Mouse (Mus musculus): Measurements from ENCODE around the gene Rmdn3. TPM values are rescaled to one million over a fixed set of nuclear protein-coding genes. Genes with fewer than 3 reads are reported as not detected.

Gene Rmdn3
- polyA plus RNA-seq, 1 experiment from 2014 or later: 185 TPM

DNA sequence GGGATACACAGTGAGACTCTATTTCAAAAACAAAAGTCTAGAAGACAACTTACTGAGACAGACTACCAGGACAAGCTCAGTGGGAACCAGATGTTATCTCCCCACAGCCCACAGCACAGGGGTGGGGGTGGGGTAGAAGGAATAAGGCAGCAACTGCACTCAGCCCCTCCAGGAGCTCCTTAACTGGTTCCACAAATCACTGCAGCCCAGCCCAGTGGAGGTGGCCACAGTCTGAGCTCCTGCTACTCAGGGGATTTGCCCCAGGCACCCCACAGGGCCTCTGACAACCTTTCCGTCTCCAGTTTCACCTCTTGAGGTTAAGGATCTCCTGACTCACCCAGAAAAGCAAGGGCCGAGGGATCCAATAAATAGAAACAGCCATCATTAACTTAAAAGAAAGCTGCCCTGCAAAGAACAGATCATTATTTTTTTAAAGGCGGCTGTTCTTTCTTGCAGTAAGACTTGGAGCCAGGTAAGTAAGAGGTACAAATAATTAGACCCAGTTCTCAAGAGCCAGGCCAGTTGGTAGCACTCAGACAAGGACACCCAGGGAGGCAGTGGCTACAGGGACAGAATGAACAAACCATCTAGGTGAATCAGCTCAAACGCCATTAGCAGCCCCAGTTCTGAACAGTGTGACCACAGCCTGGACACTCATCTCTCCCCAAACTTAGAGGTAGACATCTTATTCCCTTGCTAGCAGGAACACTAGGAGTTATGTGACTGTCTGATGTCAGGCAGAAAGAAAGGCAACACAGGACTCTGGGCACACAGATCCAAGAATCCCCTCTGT, 39.7 kb upstream of the Rmdn3 start:
- ATAC-seq: no peak
- H3K9ac ChIP-seq (ENCODE audit: low read depth, low read length): no peak overlapping the region
- no peak overlapping the region for H3K27ac ChIP-seq (ENCODE audit: low read depth, low read length)

DNA sequence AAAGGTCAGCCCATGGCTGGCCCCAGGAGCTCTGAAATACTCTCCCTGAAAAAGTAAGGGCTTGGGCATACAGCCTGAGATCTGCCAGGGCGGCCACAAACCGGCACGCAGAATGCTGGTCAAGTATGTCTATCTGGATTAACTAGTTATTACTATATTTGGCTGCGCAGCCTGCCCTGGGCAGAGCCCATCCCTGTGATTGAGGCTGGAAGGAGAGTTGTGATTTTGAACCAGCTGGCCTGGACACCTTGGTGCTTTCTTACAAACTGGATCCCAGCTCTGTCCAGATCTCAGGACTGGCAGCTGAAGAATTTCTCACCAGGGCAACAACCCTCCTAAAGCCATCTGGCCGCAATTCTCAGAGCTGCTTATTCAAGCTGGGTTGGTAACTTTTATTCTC, 37.3 kb upstream of the Rmdn3 start:
- no peak for TF ChIP-seq CTCF (IDR thresholded peaks at IDR 0.05; ENCODE audit: low read depth)
- WGBS: 84% methylated on average over 5 of the region's 5 CpGs
- Histone ChIP-seq H3K27ac (ENCODE audit: low read depth, low read length) (no peak overlapping the region), H3K9me3 (ENCODE audit: control insufficient read depth) (no peaks in the 10 kb centered on the region), H3K9ac (ENCODE audit: low read depth, low read length) (no peak overlapping the region), H3K4me2 (replicated peaks; ENCODE audit: low read depth) (no peak overlapping the region), H3K27me3 (replicated peaks; ENCODE audit: control insufficient read depth, insufficient read depth, low read length) (no peaks in the 10 kb centered on the region), H3K4me1 (replicated peaks; ENCODE audit: control insufficient read depth, insufficient read depth, low read length) (no peaks in the 10 kb centered on the region), H3K36me3 (ENCODE audit: control insufficient read depth, insufficient read depth) (no peaks in the 10 kb centered on the region), H3K4me3 (ENCODE audit: low read depth, low read length) (no peak overlapping the region)
- ATAC-seq: no peak

More for the DNA sequence above, 39.7 kb upstream of the Rmdn3 start:
- Histone ChIP-seq H3K4me3 (ENCODE audit: low read depth, low read length) (no peak overlapping the region), H3K4me1 (replicated peaks; ENCODE audit: control insufficient read depth, insufficient read depth, low read length) (no peaks in the 10 kb centered on the region), H3K4me2 (replicated peaks; ENCODE audit: low read depth) (no peak overlapping the region), H3K36me3 (ENCODE audit: control insufficient read depth, insufficient read depth) (no peaks in the 10 kb centered on the region), H3K9me3 (ENCODE audit: control insufficient read depth) (no peaks in the 10 kb centered on the region), H3K27me3 (replicated peaks; ENCODE audit: control insufficient read depth, insufficient read depth, low read length) (no peaks in the 10 kb centered on the region)
- 59% methylated on average over 4 of the region's 4 CpGs for WGBS
- TF ChIP-seq CTCF (IDR thresholded peaks at IDR 0.05; ENCODE audit: low read depth): no peak

DNA sequence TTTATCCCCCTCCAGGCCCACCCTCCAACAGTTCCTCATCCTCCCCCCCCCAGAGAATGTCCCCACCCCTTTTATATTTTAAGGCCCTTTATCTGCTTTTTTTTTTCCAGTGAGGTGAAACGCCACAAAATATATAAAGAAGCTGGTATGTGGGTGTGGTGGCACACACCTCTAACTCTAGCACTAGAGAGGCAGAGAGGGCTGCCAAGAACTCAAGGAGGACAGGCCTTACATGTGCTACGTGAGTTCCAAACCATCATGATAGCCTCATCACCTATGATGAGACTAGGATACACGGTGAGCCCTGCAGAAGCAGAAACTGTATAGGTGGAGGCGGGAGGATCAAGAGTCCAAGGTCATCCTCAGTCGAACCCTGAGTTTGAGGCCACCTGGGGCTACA, 34.1 kb upstream of the Rmdn3 start:
- no peak for ATAC-seq
- H3K27ac ChIP-seq (ENCODE audit: low read depth, low read length): no peak overlapping the region
- no peaks in the 10 kb centered on the region for H3K4me1 ChIP-seq (replicated peaks; ENCODE audit: control insufficient read depth, insufficient read depth, low read length)
- H3K9me3 ChIP-seq (ENCODE audit: control insufficient read depth): no peaks in the 10 kb centered on the region
- no peak overlapping the region for H3K4me2 ChIP-seq (replicated peaks; ENCODE audit: low read depth)
- no peaks in the 10 kb centered on the region for H3K36me3 ChIP-seq (ENCODE audit: control insufficient read depth, insufficient read depth)
- no peak overlapping the region for H3K9ac ChIP-seq (ENCODE audit: low read depth, low read length)
- TF ChIP-seq CTCF (IDR thresholded peaks at IDR 0.05; ENCODE audit: low read depth): no peak
- H3K4me3 ChIP-seq (ENCODE audit: low read depth, low read length): no peak overlapping the region
- no peaks in the 10 kb centered on the region for H3K27me3 ChIP-seq (replicated peaks; ENCODE audit: control insufficient read depth, insufficient read depth, low read length)
- WGBS: 54% methylated on average over 5 of the region's 5 CpGs

DNA sequence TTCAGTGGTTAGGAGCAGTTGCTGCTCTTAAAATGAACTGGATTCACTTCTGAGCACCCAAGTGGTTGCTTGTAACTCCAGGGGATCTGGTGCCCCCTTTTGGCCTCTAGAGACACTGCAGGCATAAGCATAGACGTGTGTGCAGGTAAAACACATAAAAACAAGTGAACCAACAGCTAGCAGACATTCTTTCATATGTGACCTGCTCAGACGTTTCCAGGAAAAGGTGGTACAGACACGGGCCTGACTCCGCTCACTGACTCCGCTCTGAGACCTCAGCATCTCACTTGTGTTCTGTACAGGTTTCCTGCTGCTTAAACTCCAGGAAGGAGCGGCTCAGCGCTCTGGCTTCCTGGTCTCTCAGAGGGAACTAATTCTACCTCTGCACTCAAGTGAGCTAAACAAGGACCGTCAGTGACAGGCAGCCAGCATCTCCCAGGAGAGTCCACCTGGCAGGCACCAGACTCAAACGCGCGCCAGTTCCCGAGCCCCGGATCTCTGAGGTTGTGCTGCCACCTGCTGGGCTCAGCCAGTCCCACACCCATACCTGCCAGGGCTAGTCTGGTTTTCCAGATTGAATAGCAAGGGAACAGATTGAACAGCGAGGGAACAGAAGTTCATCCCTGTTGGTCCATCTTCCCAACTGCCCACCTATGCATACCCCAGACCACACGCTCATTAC, 32.3 kb upstream of the Rmdn3 start:
- TF ChIP-seq CTCF (IDR thresholded peaks at IDR 0.05; ENCODE audit: low read depth): peak; percentile 86
- WGBS: 6% methylated on average over 15 of the region's 15 CpGs

DNA sequence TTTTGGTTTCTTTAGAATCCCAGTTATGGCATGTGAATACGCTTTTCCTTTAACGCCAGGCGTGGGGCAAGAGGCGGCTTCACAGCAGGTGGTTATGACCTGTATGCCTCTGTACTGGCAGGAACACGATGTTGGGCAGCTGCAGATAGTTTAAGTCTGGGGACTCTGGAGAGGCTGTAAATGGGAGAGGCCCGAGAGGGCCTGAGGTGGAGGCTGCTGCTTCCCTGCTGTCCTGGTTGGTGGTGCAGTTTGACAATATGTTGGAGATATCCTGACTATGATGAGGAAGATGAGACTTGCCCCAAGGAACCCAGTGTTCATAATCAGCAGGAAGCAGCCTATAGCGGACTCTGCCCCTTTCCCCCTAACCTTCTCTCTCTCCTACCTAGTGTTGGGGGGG, 26.1 kb upstream of the Rmdn3 start:
- Histone ChIP-seq H3K36me3 (ENCODE audit: control insufficient read depth, insufficient read depth) (peaks cover 42% of the 10 kb centered on the region), H3K4me3 (ENCODE audit: low read depth, low read length) (no peak overlapping the region), H3K4me1 (replicated peaks; ENCODE audit: control insufficient read depth, insufficient read depth, low read length) (no peaks in the 10 kb centered on the region), H3K9ac (ENCODE audit: low read depth, low read length) (no peak overlapping the region), H3K4me2 (replicated peaks; ENCODE audit: low read depth) (no peak overlapping the region), H3K27me3 (replicated peaks; ENCODE audit: control insufficient read depth, insufficient read depth, low read length) (no peaks in the 10 kb centered on the region), H3K9me3 (ENCODE audit: control insufficient read depth) (no peaks in the 10 kb centered on the region), H3K27ac (ENCODE audit: low read depth, low read length) (no peak overlapping the region)
- WGBS: 84% methylated on average over 7 of the region's 7 CpGs
- no peak for ATAC-seq
- TF ChIP-seq CTCF (IDR thresholded peaks at IDR 0.05; ENCODE audit: low read depth): no peak

More for the DNA sequence above, 32.3 kb upstream of the Rmdn3 start:
- Histone ChIP-seq H3K9ac (ENCODE audit: low read depth, low read length) (no peak overlapping the region), H3K36me3 (ENCODE audit: control insufficient read depth, insufficient read depth) (peaks cover 12% of the 10 kb centered on the region; the same call in 1 of the 2 replicates), H3K4me3 (ENCODE audit: low read depth, low read length) (peak overlapping the region; percentile 38), H3K4me1 (replicated peaks; ENCODE audit: control insufficient read depth, insufficient read depth, low read length) (no peaks in the 10 kb centered on the region), H3K4me2 (replicated peaks; ENCODE audit: low read depth) (peak overlapping the region; percentile 80), H3K27me3 (replicated peaks; ENCODE audit: control insufficient read depth, insufficient read depth, low read length) (no peaks in the 10 kb centered on the region), H3K27ac (ENCODE audit: low read depth, low read length) (no peak overlapping the region), H3K9me3 (ENCODE audit: control insufficient read depth) (no peaks in the 10 kb centered on the region)
- peak; percentile 83 for ATAC-seq

DNA sequence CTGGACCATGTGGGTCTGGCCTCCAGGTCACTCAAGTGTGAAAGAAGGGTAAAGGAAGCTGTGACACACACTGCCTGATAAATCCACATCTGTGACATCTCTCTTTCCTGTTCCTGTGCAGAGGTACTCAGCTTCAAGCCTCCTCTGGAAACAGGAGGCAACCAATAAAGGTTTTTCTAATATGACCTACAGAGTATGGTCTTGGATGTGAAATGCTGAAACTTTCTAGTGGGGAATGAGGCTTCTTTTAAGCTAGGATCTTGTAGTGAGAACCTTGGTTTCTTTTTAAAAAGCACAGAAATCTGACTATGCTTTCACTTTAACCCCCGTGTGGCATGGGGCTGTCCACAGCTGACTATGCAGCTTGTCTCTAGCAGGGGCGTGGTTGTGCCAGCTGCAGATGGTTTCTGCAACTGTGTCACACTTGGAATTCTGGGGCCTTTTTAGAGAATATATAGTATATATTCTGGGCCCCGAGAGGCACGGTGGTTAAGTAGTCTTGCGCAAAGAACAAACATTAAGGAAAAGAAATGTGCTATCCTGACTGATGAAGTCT, 20.6 kb upstream of the Rmdn3 start:
- ATAC-seq: no peak
- Histone ChIP-seq H3K4me1 (replicated peaks; ENCODE audit: control insufficient read depth, insufficient read depth, low read length) (no peaks in the 10 kb centered on the region), H3K27me3 (replicated peaks; ENCODE audit: control insufficient read depth, insufficient read depth, low read length) (no peaks in the 10 kb centered on the region), H3K9me3 (ENCODE audit: control insufficient read depth) (no peaks in the 10 kb centered on the region), H3K27ac (ENCODE audit: low read depth, low read length) (peak overlapping the region; percentile 54; the same call in 1 of the 2 replicates), H3K9ac (ENCODE audit: low read depth, low read length) (no peak overlapping the region), H3K4me3 (ENCODE audit: low read depth, low read length) (no peak overlapping the region), H3K4me2 (replicated peaks; ENCODE audit: low read depth) (no peak overlapping the region), H3K36me3 (ENCODE audit: control insufficient read depth, insufficient read depth) (peaks cover 21% of the 10 kb centered on the region)
- no peak for TF ChIP-seq CTCF (IDR thresholded peaks at IDR 0.05; ENCODE audit: low read depth)
- 60% methylated on average over 5 of the region's 5 CpGs for WGBS
